In genomic region chr16:77643036-77643870, GRCm38 (mm10) we compare ENCODE assay signal across 8 mouse cellular contexts. TPM values are rescaled to one million over a fixed set of nuclear protein-coding genes. Genes with fewer than 3 reads are reported as not detected.
DNase-seq lines count a peak whose midpoint lies in the region; ATAC-seq and TF ChIP-seq lines count a peak whose summit lies in the region.

No protein-coding gene starts in this region.

- H3K4me2 ChIP-seq in intestine, embryonic 15.5 days (replicated peaks): peak overlapping the region; percentile 80
- H3K4me2 ChIP-seq in midbrain, embryonic 15.5 days: peak overlapping the region; percentile 72

- peak; percentile 20 for DNase-seq in Patski (ENCODE audit: low read depth, low spot score)
- peak; percentile 73 to 78 for DNase-seq in cerebellum, adult 18-20 months
- DNase-seq in frontal cortex, postnatal 10 days (ENCODE audit: low spot score in 2 of 2): peak; percentile 53 to 57
- peak; percentile 10 for DNase-seq in left cerebral cortex, postnatal 4 days
- no peak for DNase-seq in embryo, embryonic 10 days (ENCODE audit: low spot score)

- CTCF ChIA-PET in Patski (lab: Charles Lee): no interaction called here

- 0 out of 2 replicates have a peak, but pooled peaks cover 4% of the 10 kb centered on the region for H3K4me1 ChIP-seq in intestine, embryonic 15.5 days (replicated peaks)
- H3K4me1 ChIP-seq in midbrain, embryonic 15.5 days: peaks cover 26% of the 10 kb centered on the region

- no peaks in the 10 kb centered on the region for H3K27me3 ChIP-seq in Patski
- no peaks in the 10 kb centered on the region for H3K27me3 ChIP-seq in intestine, embryonic 15.5 days (replicated peaks)
- H3K27me3 ChIP-seq in midbrain, embryonic 15.5 days (replicated peaks): no peaks in the 10 kb centered on the region

- WGBS in intestine, embryonic 15.5 days: 76% methylated on average over 14 of the region's 14 CpGs
- WGBS in midbrain, embryonic 15.5 days: 53% methylated on average over 14 of the region's 14 CpGs

- intact Hi-C loops in left cerebral cortex, postnatal 4 days (cut with DNase I): loop anchor here (5.0 to 10.0 kb wide), 3 partner anchors 46 to 408 kb away; no protein-coding TSS in a partner anchor

- no peak for ATAC-seq in Patski
- no peak for ATAC-seq in intestine, embryonic 15.5 days
- ATAC-seq in midbrain, embryonic 15.5 days (replicated peaks): no peak
- no peak for ATAC-seq in erythroid progenitor cell, adult 5-6 weeks (replicated peaks; ENCODE audit: low FRiP score, poor library complexity, severe bottlenecking)

- POLR2A ChIA-PET in Patski (lab: Charles Lee): no interaction called here

- in situ Hi-C loops in Patski (cut with MboI; ENCODE audit: low pct_unique_long_range_greater_than_20kb): no loop called here

- no peaks in the 10 kb centered on the region for H3K36me3 ChIP-seq in intestine, embryonic 15.5 days
- no peaks in the 10 kb centered on the region for H3K36me3 ChIP-seq in midbrain, embryonic 15.5 days (replicated peaks)

- H3K4me3 ChIP-seq in intestine, embryonic 15.5 days (replicated peaks): peak overlapping the region; percentile 45
- peak overlapping the region; percentile 44 for H3K4me3 ChIP-seq in midbrain, embryonic 15.5 days

- H3K9ac ChIP-seq in intestine, embryonic 15.5 days: no peak overlapping the region; the same call in 1 of the 2 replicates
- H3K9ac ChIP-seq in midbrain, embryonic 15.5 days: peak overlapping the region; percentile 77

- H3K27ac ChIP-seq in intestine, embryonic 15.5 days: no peak overlapping the region
- peak overlapping the region; percentile 98 for H3K27ac ChIP-seq in midbrain, embryonic 15.5 days

- no peaks in the 10 kb centered on the region for H3K9me3 ChIP-seq in intestine, embryonic 15.5 days
- no peaks in the 10 kb centered on the region for H3K9me3 ChIP-seq in midbrain, embryonic 15.5 days

- no peak for TF ChIP-seq CTCF in Patski (IDR thresholded peaks at IDR 0.05)

RNA-seq across cellular contexts. Expression of gene Gm11146, which starts 41.4 kb away (rescaled TPM):
- not detected for polyA plus RNA-seq in Patski (2021)
- polyA plus RNA-seq in intestine, embryonic 15.5 days (2015; fragmentation: Nextera tagmentation; extraction: Ambion mirVana): not detected in 2 replicates
- total RNA-seq in left cerebral cortex, postnatal 4 days (2021): not detected
- polyA plus RNA-seq in midbrain, embryonic 15.5 days (2015; fragmentation: Nextera tagmentation; extraction: Ambion mirVana): not detected in 2 replicates
- total RNA-seq in erythroid progenitor cell, adult 5-6 weeks (2015; ENCODE audit: low replicate concordance): not detected in 2 replicates
- not detected in 2 replicates for total RNA-seq in erythroid progenitor cell, adult 5-6 weeks (2017; ENCODE audit: low replicate concordance)
